Mouse (Mus musculus) urinary bladder, adult 2 months (tissue): ENCODE data around the gene Haus4. TPM values are rescaled to one million over a fixed set of nuclear protein-coding genes. Genes with fewer than 3 reads are reported as not detected.
A peak's percentile ranks its signal among the peaks of the same experiment; 100 is the strongest.

Source experiments
- DNase-seq: peaks from one replicate; pipeline ENCODE4 v3.0.0; 2022; ENCODE audit warnings: low spot score
- polyA plus RNA-seq: library from polyadenylated mRNA; depleted of rRNA; stranded (reverse); fragments of >200 nt; gene quantifications from 2 replicates; pipeline ENCODE4 v1.2.3, GENCODE M21; 2012; rRNA removed

The Haus4 gene
- polyA plus RNA-seq, result 14.1 and 14.2 TPM in 2 replicates

DNA sequence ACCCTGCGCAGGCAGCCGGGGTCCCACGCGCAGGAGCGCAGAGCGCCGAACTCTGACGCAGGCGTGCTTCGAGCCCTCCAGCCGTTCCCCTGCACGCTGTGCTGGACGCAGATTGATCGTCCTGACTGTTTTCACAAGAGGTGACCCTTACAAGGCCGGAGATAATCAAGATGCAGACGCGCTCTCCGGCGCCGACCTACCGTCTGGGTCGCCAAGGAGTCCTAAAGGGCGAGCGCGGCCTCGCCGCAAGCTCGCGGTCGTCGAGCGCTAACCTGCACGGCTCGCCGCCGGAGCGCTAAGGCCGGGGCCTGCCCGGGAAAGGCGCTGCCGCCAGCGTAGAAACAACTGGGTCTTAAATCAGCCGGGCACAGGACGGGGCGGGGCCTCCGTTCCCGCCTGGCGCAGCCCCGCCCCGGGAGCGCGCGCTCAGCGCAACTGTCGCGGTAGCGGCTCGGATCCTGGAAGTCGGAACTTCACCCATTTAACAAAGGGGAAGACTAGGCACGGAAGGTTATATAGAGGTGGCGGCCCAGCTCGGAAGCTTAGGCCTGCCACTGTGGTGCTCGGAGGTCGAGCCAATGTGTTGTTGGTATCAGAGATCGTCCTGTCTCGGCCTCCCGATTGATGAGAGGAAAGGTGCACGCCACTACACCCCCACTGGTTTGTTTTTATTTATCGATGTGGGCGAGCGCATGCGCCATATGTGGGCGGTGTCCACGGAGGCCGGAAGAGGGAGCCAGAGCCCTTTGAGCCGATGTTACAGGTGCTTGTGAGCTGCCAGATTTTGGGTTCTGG lies at the start of gene Haus4:
Gene Haus4 (minus strand): TSS at position 642 of the 795 bp plus-strand sequence.
- DNase-seq, result peak; percentile 72

- DNase-seq, result no peak
These were observed 49.3 kb upstream of the Haus4 start for GRCm38 (mm10) chr14:54603686-54604085.

GRCm38 (mm10) chr14:54603038-54603654 lies 48.7 kb upstream of the Haus4 start:
- DNase-seq, result peak; percentile 89

- DNase-seq, result no peak
These were observed 48.2 kb upstream of the Haus4 start for GRCm38 (mm10) chr14:54602613-54603012.

- no peak for DNase-seq
These were observed 47.2 kb upstream of the Haus4 start for GRCm38 (mm10) chr14:54601601-54602000.

GRCm38 (mm10) chr14:54597084-54597483 lies 42.7 kb upstream of the Haus4 start:
- DNase-seq, result no peak

DNA sequence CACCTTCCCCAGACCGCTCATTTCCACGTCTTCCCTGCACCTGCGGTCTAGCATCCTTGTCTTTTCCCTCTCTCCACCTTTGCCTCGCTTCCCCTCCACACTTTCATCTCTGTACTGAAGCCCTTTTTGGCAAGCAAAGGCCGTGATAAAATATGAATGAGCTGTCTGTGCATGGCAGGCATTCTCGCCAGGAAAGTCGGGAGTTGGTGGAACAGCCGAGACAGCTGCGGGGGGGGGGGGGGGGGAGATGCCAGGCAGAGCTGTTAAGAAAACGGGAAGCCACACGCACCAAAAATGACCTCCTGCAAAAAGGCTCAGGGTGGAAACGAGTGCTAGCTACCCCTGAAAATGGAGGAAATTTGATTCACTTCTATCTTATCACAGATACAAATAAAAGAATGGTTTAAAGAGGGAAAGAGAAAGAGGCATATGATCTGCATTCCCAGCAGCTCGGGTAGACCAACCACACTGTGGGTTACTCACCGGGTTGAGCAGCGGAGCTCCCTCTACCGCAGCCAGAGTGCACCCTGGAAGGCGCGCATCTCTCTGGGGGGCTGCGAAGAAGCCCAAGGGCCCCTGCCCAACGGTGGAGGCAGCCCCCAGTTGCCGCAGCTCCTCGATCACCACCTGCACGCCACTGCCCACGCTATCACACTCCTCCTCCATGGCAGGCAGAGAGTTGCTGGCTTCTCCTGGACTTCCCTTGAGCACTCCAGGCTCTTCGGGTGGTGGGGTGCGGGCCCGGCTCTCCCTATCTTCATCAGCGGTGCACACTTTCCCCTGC lies 40.4 kb upstream of the Haus4 start:
- DNase-seq, result no peak

- no peak for DNase-seq
These were observed 39.6 kb upstream of the Haus4 start for GRCm38 (mm10) chr14:54594055-54594454.

DNA sequence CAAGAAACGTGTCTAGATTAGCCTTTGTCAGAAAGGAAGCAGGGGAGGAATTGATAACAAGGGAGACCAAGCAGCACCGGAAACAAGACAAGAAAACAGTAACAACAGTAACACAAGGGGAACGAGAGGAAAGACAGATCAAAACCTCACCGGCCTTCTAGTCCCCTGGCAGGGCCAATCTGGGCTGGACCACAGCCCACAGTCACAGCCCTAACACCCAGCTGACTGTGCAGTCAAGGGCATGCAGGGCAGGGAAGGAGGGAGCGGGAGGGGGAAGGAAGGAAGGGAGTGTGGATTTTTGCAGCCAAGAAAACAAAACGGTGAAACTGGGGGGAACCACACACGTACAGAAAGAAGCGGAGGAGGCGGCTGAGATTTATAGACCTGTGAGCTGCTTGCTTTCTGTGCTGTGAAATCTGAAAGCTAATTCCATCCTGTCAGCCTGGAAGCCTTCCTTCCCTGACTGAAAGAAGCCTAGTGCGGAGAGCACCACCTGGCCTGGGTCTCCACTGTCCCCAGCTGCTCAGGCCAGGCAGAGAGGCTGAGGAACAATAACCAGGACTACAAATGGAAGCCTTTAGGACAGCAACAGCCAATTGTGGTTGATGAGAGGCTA lies 38.0 kb upstream of the Haus4 start:
- DNase-seq, result no peak

DNA sequence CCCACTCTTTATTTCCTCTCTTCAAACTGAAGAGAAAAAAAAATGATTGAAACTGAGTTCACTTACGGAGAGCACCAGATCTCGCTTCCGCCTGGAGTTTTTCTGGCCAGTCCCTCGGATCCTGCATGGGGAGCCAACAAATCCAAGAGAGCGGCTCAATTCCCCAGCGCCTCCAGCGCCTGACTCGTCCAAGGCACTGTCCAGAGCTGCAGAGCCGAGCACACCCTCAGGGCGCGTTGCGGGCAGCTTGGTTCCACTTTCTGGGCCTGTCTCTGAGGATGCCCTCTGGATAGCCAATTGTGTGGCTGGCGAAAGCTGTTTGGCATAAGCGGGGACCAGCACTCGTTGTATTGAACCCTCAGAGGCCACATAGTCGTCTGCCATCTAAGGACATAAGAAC lies 36.6 kb upstream of the Haus4 start:
- no peak for DNase-seq

DNA sequence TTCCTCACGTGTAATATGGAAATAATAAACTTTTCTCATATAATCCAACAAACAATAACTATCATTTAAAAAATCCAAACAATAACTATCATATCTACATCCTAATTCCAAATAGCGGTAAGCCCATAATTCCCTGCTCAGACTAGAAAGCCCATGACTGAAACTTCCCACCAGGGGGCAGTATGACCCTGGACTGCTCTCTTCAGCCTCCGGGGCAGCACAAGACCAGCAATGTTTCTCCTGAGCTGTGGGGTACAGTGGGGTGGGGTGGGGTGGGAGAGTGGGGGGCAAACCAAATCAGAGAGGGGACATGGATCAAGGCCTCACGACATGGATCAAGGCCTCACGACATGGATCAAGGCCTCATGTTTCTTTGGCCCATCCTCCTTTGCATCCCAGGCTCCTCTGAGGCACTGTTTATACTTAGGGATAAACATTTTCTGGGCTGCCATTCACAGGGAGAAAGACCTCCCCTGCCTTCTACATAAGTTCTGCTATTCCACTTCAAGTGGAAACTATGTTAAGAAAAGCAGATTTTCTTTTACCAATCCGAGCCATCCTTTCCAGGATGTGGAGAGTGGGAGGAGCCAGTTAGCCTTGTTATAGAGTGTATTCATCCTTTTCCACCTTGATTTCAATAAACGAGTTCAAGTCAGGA lies 29.4 kb upstream of the Haus4 start:
- peak; percentile 22 for DNase-seq

GRCm38 (mm10) chr14:54582536-54582935 lies 28.1 kb upstream of the Haus4 start:
- DNase-seq, result no peak

DNA sequence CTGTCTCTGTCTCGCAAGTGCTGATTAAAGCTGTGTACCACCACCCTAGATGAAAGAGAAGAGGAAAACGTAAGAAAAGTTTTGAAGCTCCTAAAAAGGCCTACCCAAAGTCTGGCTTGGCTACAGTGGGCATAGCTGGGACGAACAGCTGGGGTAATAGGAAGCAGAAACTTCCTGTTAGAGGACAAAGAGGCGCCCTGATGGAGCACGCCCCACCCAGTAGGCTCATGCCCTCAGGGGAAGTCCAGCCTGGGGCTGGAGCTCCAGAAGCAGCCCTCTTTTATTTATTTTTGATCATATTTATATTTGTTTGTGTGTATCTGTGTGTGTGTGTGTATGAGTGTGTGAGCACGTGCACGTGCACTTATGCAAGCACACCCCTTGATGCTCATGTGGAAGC lies 25.2 kb upstream of the Haus4 start:
- no peak for DNase-seq

DNA sequence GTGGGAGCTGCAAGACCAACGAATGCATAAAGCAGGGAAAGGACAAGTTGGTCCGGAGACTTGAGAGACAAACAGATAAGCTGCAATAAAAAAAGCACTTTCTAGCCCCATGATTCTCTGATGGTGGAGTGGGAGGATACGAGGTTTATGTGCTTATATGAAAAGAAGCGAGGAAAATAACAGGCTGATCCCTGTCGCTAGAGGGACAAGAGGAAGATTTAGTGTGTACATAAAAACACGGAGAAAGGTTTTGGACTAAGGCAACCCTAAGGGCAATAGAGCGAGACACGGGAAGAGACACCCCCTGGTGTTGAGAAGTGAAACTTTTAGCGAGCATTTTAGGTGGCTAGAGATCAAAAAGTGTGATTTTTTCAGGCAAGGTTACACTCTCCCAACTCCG lies 23.6 kb upstream of the Haus4 start:
- no peak for DNase-seq

GRCm38 (mm10) chr14:54577089-54577982 lies 22.9 kb upstream of the Haus4 start, which contains the start of gene Ajuba:
TSS of gene Ajuba (minus strand) at chr14:54577558.
- DNase-seq, result peak; percentile 82

DNA sequence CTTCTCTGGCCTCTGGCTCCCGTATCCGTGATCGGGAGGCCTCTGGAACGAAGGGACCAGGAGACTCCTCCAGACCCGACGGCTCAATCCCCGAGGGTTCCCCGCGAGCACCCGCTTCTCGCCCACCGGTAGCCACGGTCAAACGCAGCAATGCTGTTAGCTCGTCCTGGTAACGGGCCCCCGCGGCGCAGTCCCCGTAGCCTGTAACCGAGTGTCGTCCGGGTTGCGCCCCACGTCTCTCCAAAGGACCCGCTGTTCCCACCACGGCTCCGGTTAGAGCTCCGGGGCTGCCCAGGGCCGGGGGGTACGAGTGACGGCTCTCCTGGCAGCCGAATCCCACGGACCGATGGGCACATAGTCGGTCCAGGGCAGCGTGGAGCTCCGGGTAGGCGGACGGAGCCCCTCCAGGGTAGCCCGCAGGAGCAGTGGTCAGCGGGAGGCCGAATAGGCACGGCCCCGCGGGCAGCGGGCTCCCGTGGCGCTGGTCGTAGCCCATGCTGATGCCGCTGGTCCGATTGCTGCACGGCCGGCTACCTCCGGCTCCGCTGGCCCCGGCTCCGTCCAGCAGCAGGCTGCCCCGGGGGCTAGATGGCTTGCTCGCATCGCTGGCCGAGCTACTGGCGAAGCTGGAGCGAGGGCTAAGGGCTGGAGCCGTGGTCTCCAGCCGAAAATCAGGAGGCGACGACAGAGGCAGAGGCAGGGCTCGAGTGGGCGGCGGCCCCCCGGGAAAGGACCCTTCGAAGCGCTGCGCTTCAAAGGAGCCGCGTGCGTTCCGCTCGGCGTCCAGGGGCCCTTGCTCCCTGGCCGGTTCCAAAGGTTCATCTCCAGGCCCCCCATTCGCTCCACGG lies 22.0 kb upstream of the Haus4 start:
- peak; percentile 52 for DNase-seq

- DNase-seq, result peak; percentile 70
These were observed 21.2 kb upstream of the Haus4 start for GRCm38 (mm10) chr14:54575631-54576030.

- DNase-seq, result no peak
These were observed 20.6 kb upstream of the Haus4 start for GRCm38 (mm10) chr14:54575031-54575430.

GRCm38 (mm10) chr14:54574253-54574652 lies 19.8 kb upstream of the Haus4 start:
- peak; percentile 65 for DNase-seq
